Mouse (Mus musculus): Measurements from ENCODE around the gene Bptf. TPM values are rescaled to one million over a fixed set of nuclear protein-coding genes. Genes with fewer than 3 reads are reported as not detected.
A peak's percentile ranks its signal among the peaks of the same experiment; 100 is the strongest.
"Not testable (repeated sequence)": the region's sequence is repeated elsewhere in the genome, so short reads cannot be mapped to it uniquely, and the experiment has no call there.

Gene Bptf
- polyA plus RNA-seq, 1 experiment from 2014 or later, result 34.8 TPM

DNA sequence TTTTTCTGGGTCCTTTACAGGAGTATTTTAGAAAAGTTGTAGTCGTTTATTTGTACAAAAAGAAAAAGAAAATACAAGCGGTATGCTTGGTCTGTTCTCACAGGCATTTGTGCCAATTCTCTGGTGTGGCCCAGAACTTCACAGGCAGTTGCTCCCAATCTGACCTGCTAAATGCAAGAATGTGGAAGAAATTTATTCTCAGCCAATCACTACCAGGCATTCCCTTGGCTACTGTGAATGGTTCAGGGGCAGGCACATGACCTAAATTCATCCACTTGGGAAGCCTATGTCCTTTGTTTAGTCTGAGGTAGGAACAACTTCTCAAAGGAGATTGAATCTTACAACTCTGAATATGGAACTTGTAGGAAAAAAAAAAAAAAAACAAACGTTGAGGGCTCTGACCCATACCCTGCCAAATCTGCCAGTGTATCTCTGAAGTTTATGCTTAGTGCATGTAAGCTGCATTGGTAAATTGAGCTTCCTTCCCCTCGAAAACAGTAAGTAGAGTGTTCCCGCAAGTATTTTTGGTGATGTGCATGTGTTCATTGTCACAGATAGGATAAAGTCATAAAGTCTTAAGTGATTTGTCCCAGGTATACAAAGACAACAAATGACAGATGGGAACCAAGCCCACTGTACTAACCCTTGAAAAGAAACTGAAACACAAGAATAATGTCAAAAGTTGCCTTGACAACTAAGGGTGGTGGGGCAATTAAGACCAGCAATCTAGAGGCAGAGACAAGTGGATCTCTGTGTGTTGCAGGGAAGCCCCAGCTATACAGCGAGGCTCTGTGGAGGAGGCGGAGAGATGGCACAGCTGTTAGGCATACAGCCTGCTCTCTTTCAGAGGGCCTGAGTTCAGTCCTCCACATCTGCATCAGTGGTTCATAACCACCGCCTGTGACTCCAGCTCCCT, 129.9 kb downstream of the Bptf start:
- peak; percentile 24; the same call in 1 of the 2 replicates for ATAC-seq (ENCODE audit: low read depth)
- H3K9me3 ChIP-seq (ENCODE audit: control insufficient read depth, low read length), result no peaks in the 10 kb centered on the region
- no peak overlapping the region for H3K4me3 ChIP-seq (ENCODE audit: low read depth, low read length)
- 0 out of 2 replicates have a peak, but pooled peaks cover 10% of the 10 kb centered on the region for H3K4me1 ChIP-seq (ENCODE audit: control insufficient read depth, insufficient read depth, low read length)
- H3K27ac ChIP-seq (replicated peaks; ENCODE audit: low read depth, low read length), result no peak overlapping the region
- H3K4me2 ChIP-seq (ENCODE audit: low read depth, low read length), result no peak overlapping the region
- no peaks in the 10 kb centered on the region for H3K27me3 ChIP-seq (replicated peaks; ENCODE audit: control insufficient read depth, insufficient read depth, low read length)
- peak; percentile 76 for DNase-seq (ENCODE audit: low spot score)
- no peaks in the 10 kb centered on the region for H3K36me3 ChIP-seq (ENCODE audit: control insufficient read depth, insufficient read depth, low read length)
- H3K9ac ChIP-seq (ENCODE audit: low read depth, low read length), result no peak overlapping the region
- 37% methylated on average over 7 of the region's 8 CpGs for WGBS

DNA sequence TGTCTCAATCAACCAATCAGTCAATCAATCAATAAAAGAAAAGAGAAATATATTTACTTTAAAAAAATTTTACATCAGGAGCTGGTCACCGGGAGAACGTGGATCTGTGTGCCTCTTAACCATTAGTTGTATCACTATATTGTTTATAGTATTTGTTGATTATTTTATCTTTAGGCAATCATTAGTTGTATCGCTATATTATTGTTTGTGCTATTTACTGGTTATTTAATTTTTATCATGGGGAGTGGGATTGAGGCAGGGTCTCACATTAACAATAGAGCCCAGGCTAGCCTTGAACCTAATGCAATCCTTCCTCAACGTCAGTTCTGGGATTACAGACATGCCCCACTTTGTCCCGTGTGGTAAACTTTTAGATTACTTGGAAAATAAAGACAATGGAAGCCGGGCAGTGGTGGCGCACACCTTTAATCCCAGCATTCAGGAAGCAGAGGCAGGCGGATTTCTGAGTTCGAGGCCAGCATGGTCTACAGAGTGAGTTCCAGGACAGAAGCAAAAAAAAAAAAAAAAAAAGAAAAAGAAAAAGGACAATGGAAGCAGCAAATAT, 131.9 kb downstream of the Bptf start:
- WGBS, result 84% methylated on average over 9 of the region's 9 CpGs
- no peak for ATAC-seq (ENCODE audit: low read depth)
- peak overlapping the region; percentile 80; the same call in 1 of the 2 replicates for H3K27ac ChIP-seq (replicated peaks; ENCODE audit: low read depth, low read length)

GRCm38 (mm10) chr11:106999151-106999948, 132.6 kb downstream of the Bptf start, which contains the start of gene Kpna2:
Gene Kpna2 (minus strand): TSS chr11:106999541.
- peak within 1 kb of the TSS; percentile 89 for H3K9ac ChIP-seq (ENCODE audit: low read depth, low read length)
- WGBS, result under 1% methylated on average over 43 of the region's 62 CpGs
- H3K36me3 ChIP-seq (ENCODE audit: control insufficient read depth, insufficient read depth, low read length), result peaks cover 26% of the 10 kb centered on the region

More for the DNA sequence above, 131.9 kb downstream of the Bptf start:
- Histone ChIP-seq H3K9ac (ENCODE audit: low read depth, low read length) (peak overlapping the region; percentile 68), H3K4me1 (ENCODE audit: control insufficient read depth, insufficient read depth, low read length) (0 out of 2 replicates have a peak, but pooled peaks cover 10% of the 10 kb centered on the region), H3K4me3 (ENCODE audit: low read depth, low read length) (peak overlapping the region; percentile 95), H3K27me3 (replicated peaks; ENCODE audit: control insufficient read depth, insufficient read depth, low read length) (no peaks in the 10 kb centered on the region), H3K9me3 (ENCODE audit: control insufficient read depth, low read length) (no peaks in the 10 kb centered on the region), H3K4me2 (ENCODE audit: low read depth, low read length) (peak overlapping the region; percentile 69), H3K36me3 (ENCODE audit: control insufficient read depth, insufficient read depth, low read length) (peaks cover 19% of the 10 kb centered on the region)
- DNase-seq (ENCODE audit: low spot score), result no peak

GRCm38 (mm10) chr11:106998651-106999150, 133.2 kb downstream of the Bptf start:
- DNase-seq (ENCODE audit: low spot score) (no peak), ATAC-seq (ENCODE audit: low read depth) (no peak; the same call in 1 of the 2 replicates)
- 0 out of 2 replicates have a peak, but pooled peaks cover 10% of the 10 kb centered on the region for H3K4me1 ChIP-seq (ENCODE audit: control insufficient read depth, insufficient read depth, low read length)
- peak overlapping the region; percentile 89 for H3K9ac ChIP-seq (ENCODE audit: low read depth, low read length)
- peak overlapping the region; percentile 95 for H3K4me3 ChIP-seq (ENCODE audit: low read depth, low read length)
- peak overlapping the region; percentile 72 for H3K4me2 ChIP-seq (ENCODE audit: low read depth, low read length)
- peak overlapping the region; percentile 86 for H3K27ac ChIP-seq (replicated peaks; ENCODE audit: low read depth, low read length)
- H3K9me3 ChIP-seq (ENCODE audit: control insufficient read depth, low read length), result no peaks in the 10 kb centered on the region
- H3K27me3 ChIP-seq (replicated peaks; ENCODE audit: control insufficient read depth, insufficient read depth, low read length), result no peaks in the 10 kb centered on the region
- under 1% methylated on average over 26 of the region's 26 CpGs for WGBS
- peaks cover 31% of the 10 kb centered on the region for H3K36me3 ChIP-seq (ENCODE audit: control insufficient read depth, insufficient read depth, low read length)

More at GRCm38 (mm10) chr11:106999151-106999948, 132.6 kb downstream of the Bptf start, which contains the start of gene Kpna2:
- H3K27me3 ChIP-seq (replicated peaks; ENCODE audit: control insufficient read depth, insufficient read depth, low read length), result no peaks in the 10 kb centered on the region
- peak; percentile 95 for ATAC-seq (ENCODE audit: low read depth)
- DNase-seq (ENCODE audit: low spot score), result peak; percentile 96
- 0 out of 2 replicates have a peak, but pooled peaks cover 10% of the 10 kb centered on the region for H3K4me1 ChIP-seq (ENCODE audit: control insufficient read depth, insufficient read depth, low read length)
- peak within 1 kb of the TSS; percentile 95 for H3K4me3 ChIP-seq (ENCODE audit: low read depth, low read length)
- peak within 1 kb of the TSS; percentile 86 for H3K27ac ChIP-seq (replicated peaks; ENCODE audit: low read depth, low read length)
- H3K9me3 ChIP-seq (ENCODE audit: control insufficient read depth, low read length), result no peaks in the 10 kb centered on the region
- peak within 1 kb of the TSS; percentile 72 for H3K4me2 ChIP-seq (ENCODE audit: low read depth, low read length)

GRCm38 (mm10) chr11:106997976-106998375, 134.0 kb downstream of the Bptf start:
- DNase-seq (ENCODE audit: low spot score) (no peak), ATAC-seq (ENCODE audit: low read depth) (no peak)
- Histone ChIP-seq H3K4me1 (ENCODE audit: control insufficient read depth, insufficient read depth, low read length) (0 out of 2 replicates have a peak, but pooled peaks cover 10% of the 10 kb centered on the region), H3K9me3 (ENCODE audit: control insufficient read depth, low read length) (no peaks in the 10 kb centered on the region), H3K9ac (ENCODE audit: low read depth, low read length) (peak overlapping the region; percentile 89), H3K36me3 (ENCODE audit: control insufficient read depth, insufficient read depth, low read length) (peaks cover 38% of the 10 kb centered on the region), H3K27ac (replicated peaks; ENCODE audit: low read depth, low read length) (peak overlapping the region; percentile 86; the same call in 1 of the 2 replicates), H3K27me3 (replicated peaks; ENCODE audit: control insufficient read depth, insufficient read depth, low read length) (no peaks in the 10 kb centered on the region), H3K4me3 (ENCODE audit: low read depth, low read length) (peak overlapping the region; percentile 95), H3K4me2 (ENCODE audit: low read depth, low read length) (peak overlapping the region; percentile 72)
- WGBS, result 16% methylated on average over 5 of the region's 5 CpGs

GRCm38 (mm10) chr11:106996492-106996891, 135.4 kb downstream of the Bptf start:
- Histone ChIP-seq H3K4me3 (ENCODE audit: low read depth, low read length) (0 out of 2 replicates have a peak overlapping the region, but pooled peaks have one; percentile 95), H3K36me3 (ENCODE audit: control insufficient read depth, insufficient read depth, low read length) (peaks cover 50% of the 10 kb centered on the region)

DNA sequence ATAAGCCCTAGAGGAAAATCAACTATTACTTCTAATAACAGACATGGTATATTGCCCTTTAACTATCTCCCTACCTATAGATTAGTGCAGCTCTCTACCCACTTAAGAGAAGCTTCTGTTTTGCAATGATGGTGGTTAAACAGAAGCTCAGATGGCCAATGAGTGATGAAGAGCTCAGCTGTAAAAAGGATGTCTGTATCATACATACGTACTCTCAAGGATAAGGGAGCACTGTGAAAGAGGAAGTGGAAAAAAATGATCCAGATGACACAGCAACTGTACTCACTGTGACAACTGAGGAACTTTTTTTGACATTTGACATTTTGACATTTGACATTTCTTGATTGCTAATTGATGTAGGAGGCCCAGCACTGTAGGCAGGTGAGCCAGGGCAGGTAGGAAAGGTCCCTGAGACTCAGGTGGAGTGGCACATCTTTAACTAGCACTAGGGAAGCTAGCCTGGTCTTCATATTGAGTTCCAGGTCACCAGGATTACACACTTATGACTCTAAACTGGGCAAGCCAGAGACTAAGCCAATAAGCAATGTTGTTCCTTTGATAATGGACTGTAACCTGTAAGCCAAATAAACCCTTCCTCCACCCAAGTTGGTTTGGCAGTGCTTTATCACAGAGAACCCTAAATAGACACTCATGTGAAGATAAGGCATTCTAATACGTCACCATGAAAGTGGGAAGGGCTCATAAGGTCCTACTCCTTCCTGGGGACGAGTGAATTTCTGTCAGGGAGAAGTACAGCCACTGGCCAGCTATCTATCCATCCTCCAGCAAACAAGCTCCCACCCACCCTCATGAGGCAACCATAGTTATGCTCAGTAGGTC, 137.5 kb downstream of the Bptf start:
- no peak overlapping the region for H3K4me3 ChIP-seq (ENCODE audit: low read depth, low read length)
- DNase-seq (ENCODE audit: low spot score) (no peak), ATAC-seq (ENCODE audit: low read depth) (no peak)
- H3K4me1 ChIP-seq (ENCODE audit: control insufficient read depth, insufficient read depth, low read length), result 0 out of 2 replicates have a peak, but pooled peaks cover 10% of the 10 kb centered on the region
- peaks cover 70% of the 10 kb centered on the region for H3K36me3 ChIP-seq (ENCODE audit: control insufficient read depth, insufficient read depth, low read length)
- H3K9ac ChIP-seq (ENCODE audit: low read depth, low read length), result no peak overlapping the region
- no peaks in the 10 kb centered on the region for H3K27me3 ChIP-seq (replicated peaks; ENCODE audit: control insufficient read depth, insufficient read depth, low read length)
- H3K27ac ChIP-seq (replicated peaks; ENCODE audit: low read depth, low read length), result no peak overlapping the region
- WGBS, result 75% methylated on average over 3 of the region's 3 CpGs
- H3K4me2 ChIP-seq (ENCODE audit: low read depth, low read length), result no peak overlapping the region
- H3K9me3 ChIP-seq (ENCODE audit: control insufficient read depth, low read length), result no peaks in the 10 kb centered on the region

More at GRCm38 (mm10) chr11:106996492-106996891, 135.4 kb downstream of the Bptf start:
- H3K9me3 ChIP-seq (ENCODE audit: control insufficient read depth, low read length); H3K4me1 ChIP-seq (ENCODE audit: control insufficient read depth, insufficient read depth, low read length); H3K27ac ChIP-seq (replicated peaks; ENCODE audit: low read depth, low read length); DNase-seq (ENCODE audit: low spot score); ATAC-seq (ENCODE audit: low read depth); H3K9ac ChIP-seq (ENCODE audit: low read depth, low read length); H3K27me3 ChIP-seq (replicated peaks; ENCODE audit: control insufficient read depth, insufficient read depth, low read length): not testable (repeated sequence)
- 93% methylated on average over 7 of the region's 7 CpGs for WGBS
- H3K4me2 ChIP-seq (ENCODE audit: low read depth, low read length), result 0 out of 2 replicates have a peak overlapping the region, but pooled peaks have one; percentile 15

Data from embryonic facial prominence, embryonic 14.5 days (tissue).